Mouse (Mus musculus): Measurements from ENCODE around the gene Atf7. TPM values are rescaled to one million over a fixed set of nuclear protein-coding genes. Genes with fewer than 3 reads are reported as not detected.

The Atf7 gene
- polyA plus RNA-seq, 1 experiment: 50.7 TPM

DNA sequence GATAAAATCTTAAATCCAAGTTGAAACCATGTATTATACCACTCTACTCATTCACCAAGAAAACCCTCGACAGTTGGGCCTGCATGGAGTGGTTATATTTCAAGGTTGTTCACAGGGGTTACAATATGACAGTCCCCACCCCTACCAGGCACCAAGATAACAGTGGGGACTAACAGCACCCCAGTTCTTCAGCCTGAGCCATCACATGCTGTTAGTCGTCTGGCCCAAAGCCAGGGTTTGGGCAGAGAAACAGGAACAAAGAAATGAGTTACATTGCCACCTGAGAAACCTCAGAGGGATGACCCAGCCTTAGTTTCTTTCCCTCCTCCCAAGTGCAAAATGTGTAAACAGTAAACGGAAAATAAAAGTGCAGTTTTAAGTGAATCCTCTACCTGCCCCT lies 125.9 kb downstream of the Atf7 start:
- TF ChIP-seq CTCF (IDR thresholded peaks at IDR 0.05; ENCODE audit: extremely low read depth, insufficient read depth, low read length) (no peak), POLR2A (IDR thresholded peaks at IDR 0.05; ENCODE audit: extremely low read depth, insufficient read depth, low read length) (0 out of 2 replicates have a peak, but pooled peaks have one; percentile 23)
- H3K4me1 ChIP-seq (ENCODE audit: control insufficient read depth, insufficient read depth, low read length): peaks cover 1% of the 10 kb centered on the region; the same call in 1 of the 2 replicates
- H3K4me3 ChIP-seq (ENCODE audit: insufficient read depth, low read length): no peak overlapping the region
- no peak overlapping the region for H3K27ac ChIP-seq (ENCODE audit: insufficient read depth, low read length)

DNA sequence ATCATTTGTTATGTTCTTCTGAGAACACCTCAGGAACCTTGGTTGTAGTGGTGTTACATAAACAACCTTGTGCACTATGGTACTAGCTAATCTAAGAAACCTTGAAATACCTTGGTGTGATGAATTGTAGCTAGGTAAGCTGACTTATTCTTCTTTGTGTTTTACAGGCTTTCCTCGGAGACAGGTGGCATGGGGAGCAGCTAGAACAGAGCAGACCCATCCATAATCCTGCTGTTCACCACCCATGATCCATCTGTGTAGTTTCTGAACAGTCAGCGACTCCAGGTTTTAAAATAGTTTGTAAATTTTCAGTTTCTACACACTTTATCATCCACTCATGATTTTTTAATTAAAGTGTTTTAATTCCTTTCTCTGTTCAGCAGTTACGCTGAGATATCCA lies 126.9 kb downstream of the Atf7 start:
- TF ChIP-seq CTCF (IDR thresholded peaks at IDR 0.05; ENCODE audit: extremely low read depth, insufficient read depth, low read length) (no peak), POLR2A (IDR thresholded peaks at IDR 0.05; ENCODE audit: extremely low read depth, insufficient read depth, low read length) (no peak)
- H3K4me1 ChIP-seq (ENCODE audit: control insufficient read depth, insufficient read depth, low read length): peaks cover 1% of the 10 kb centered on the region; the same call in 1 of the 2 replicates
- no peak overlapping the region for H3K4me3 ChIP-seq (ENCODE audit: insufficient read depth, low read length)
- no peak overlapping the region for H3K27ac ChIP-seq (ENCODE audit: insufficient read depth, low read length)

DNA sequence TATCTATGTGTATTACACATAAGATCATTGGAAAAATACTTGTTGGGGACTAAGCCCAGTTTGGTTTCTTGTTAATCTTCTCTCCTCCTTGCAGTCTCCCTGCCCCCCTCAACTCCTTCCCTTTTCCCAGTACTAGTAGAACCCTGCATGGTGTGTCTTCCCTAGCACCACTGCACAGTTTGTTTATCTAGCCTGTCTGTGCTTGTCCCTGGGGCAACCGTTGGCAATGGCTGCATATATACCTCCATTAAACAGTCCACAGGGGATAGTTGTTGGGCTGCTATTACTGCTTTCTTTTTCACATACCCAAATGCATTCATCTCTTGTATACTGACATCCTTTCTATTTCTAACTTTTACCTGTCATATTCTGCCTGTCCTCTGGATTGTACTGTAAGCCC lies 137.6 kb downstream of the Atf7 start:
- no peak overlapping the region for H3K4me3 ChIP-seq (ENCODE audit: insufficient read depth, low read length)
- no peak overlapping the region for H3K27ac ChIP-seq (ENCODE audit: insufficient read depth, low read length)
- no peaks in the 10 kb centered on the region; the same call in 1 of the 2 replicates for H3K4me1 ChIP-seq (ENCODE audit: control insufficient read depth, insufficient read depth, low read length)
- TF ChIP-seq CTCF (IDR thresholded peaks at IDR 0.05; ENCODE audit: extremely low read depth, insufficient read depth, low read length) (no peak), POLR2A (IDR thresholded peaks at IDR 0.05; ENCODE audit: extremely low read depth, insufficient read depth, low read length) (no peak)

DNA sequence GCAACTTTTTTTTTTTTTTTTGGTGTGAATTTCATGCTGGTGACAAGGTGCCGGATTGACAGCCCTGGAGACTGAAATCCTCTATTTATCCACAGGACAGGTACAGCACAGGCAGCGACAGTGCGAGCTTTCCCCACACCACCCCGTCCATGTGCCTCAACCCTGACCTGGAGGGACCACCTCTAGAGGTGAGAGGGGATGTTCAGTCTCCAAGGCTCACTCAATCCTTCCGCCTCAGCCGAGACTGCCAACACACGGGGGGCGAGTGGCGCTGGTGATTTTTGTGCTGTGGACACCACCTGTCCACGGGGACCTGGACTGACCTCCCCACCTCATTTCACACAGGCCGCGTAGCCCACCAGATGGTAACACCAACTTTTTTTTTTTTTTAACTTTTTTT lies 139.4 kb downstream of the Atf7 start:
- H3K27ac ChIP-seq (ENCODE audit: insufficient read depth, low read length): no peak overlapping the region
- H3K4me3 ChIP-seq (ENCODE audit: insufficient read depth, low read length): no peak overlapping the region
- TF ChIP-seq POLR2A (IDR thresholded peaks at IDR 0.05; ENCODE audit: extremely low read depth, insufficient read depth, low read length) (no peak), CTCF (IDR thresholded peaks at IDR 0.05; ENCODE audit: extremely low read depth, insufficient read depth, low read length) (no peak)

DNA sequence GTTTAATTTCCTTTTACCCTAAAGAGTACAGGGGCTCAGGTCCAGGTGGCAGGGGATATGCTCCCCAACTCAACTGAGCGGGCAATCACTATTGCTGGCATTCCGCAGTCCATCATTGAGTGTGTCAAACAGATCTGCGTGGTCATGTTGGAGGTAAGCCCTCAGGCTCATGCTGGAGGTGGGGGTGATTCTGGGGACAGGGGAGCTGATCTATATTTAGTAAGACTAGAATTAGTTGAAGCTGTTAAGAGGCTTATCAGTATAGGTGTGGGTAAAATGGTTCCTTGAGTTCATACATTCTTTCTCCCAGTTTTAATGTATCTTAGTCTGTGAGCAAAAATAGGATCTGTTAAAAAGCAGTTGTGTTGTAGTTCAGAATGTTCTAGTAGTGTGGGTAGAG lies 142.1 kb downstream of the Atf7 start:
- no peak overlapping the region for H3K27ac ChIP-seq (ENCODE audit: insufficient read depth, low read length)
- H3K4me1 ChIP-seq (ENCODE audit: control insufficient read depth, insufficient read depth, low read length): no peaks in the 10 kb centered on the region
- TF ChIP-seq POLR2A (IDR thresholded peaks at IDR 0.05; ENCODE audit: extremely low read depth, insufficient read depth, low read length) (no peak), CTCF (IDR thresholded peaks at IDR 0.05; ENCODE audit: extremely low read depth, insufficient read depth, low read length) (no peak)
- no peak overlapping the region for H3K4me3 ChIP-seq (ENCODE audit: insufficient read depth, low read length)

More for the DNA sequence above, 139.4 kb downstream of the Atf7 start:
- no peaks in the 10 kb centered on the region for H3K4me1 ChIP-seq (ENCODE audit: control insufficient read depth, insufficient read depth, low read length)

Other genes with a start within 250 kb of the Atf7 start
- 10.3 and 10.5 TPM in 2 replicates for gene Sp1, start 219.3 kb downstream of the Atf7 start, polyA plus RNA-seq (2012; rRNA removed)
- gene Amhr2, start 180.1 kb downstream of the Atf7 start, polyA plus RNA-seq (2012; rRNA removed): 1.2 and 1.4 TPM in 2 replicates
- 85.6 and 90.3 TPM in 2 replicates for gene Prr13, start 166.4 kb downstream of the Atf7 start, polyA plus RNA-seq (2012; rRNA removed)
- 415 and 432 TPM in 2 replicates for gene Pcbp2, start 154.9 kb downstream of the Atf7 start, polyA plus RNA-seq (2012; rRNA removed)
- gene Gm10337, start 121.7 kb downstream of the Atf7 start, polyA plus RNA-seq (2012; rRNA removed): not detected in 2 replicates
- gene Map3k12, start 108.4 kb downstream of the Atf7 start, polyA plus RNA-seq (2012; rRNA removed): 98.9 and 105 TPM in 2 replicates
- gene Tarbp2, start 107.3 kb downstream of the Atf7 start, polyA plus RNA-seq (2012; rRNA removed): 62.7 and 74.0 TPM in 2 replicates
- gene Npff, start 100.5 kb downstream of the Atf7 start, polyA plus RNA-seq (2012; rRNA removed): 5.8 and 6.1 TPM in 2 replicates
- gene Gm28047, start 397 bp downstream of the Atf7 start, polyA plus RNA-seq (2012; rRNA removed): not detected in 2 replicates
- gene Atp5g2, start 46.9 kb upstream of the Atf7 start, polyA plus RNA-seq (2012; rRNA removed): 293 and 296 TPM in 2 replicates
- 62.5 and 67.0 TPM in 2 replicates for gene Calcoco1, start 96.7 kb upstream of the Atf7 start, polyA plus RNA-seq (2012; rRNA removed)

Measured in cortical plate, adult 2 months (tissue).